Mouse (Mus musculus) CD4-positive naive resting alpha-beta T cell, adult 76 days (primary cell): ENCODE data around the gene Unc5cl. TPM values are rescaled to one million over a fixed set of nuclear protein-coding genes. Genes with fewer than 3 reads are reported as not detected.

Experiments used
- total RNA-seq: library from RNA; stranded (reverse); gene quantifications from one replicate; pipeline ENCODE4 v1.2.4, GENCODE M21; 2023

The Unc5cl gene
- total RNA-seq, result 12.7 TPM

GRCm38 (mm10) chr17:48454688-48455087 is at the start of gene Unc5cl:
Gene Unc5cl (plus strand): TSS chr17:48454901.

GRCm38 (mm10) chr17:48409380-48410298 is 45.1 kb upstream of the Unc5cl start, which contains the start of the genes Nfya and Oard1:
Gene Nfya (minus strand): TSS chr17:48409906.
Gene Oard1 (plus strand): TSS chr17:48410014.

GRCm38 (mm10) chr17:48432158-48432980 is 22.3 kb upstream of the Unc5cl start, which contains the start of gene Apobec2:
Gene Apobec2 (minus strand): TSS chr17:48432930.

GRCm38 (mm10) chr17:48451353-48451675 is 3.4 kb upstream of the Unc5cl start, which contains the start of gene Tspo2:
Gene Tspo2 (minus strand): TSS chr17:48451522.

Other genes starting within 250 kb of the Unc5cl start
- 1.5 TPM for gene Trem1, start 222.1 kb upstream of the Unc5cl start, total RNA-seq
- gene Trem3, start 207.1 kb upstream of the Unc5cl start, total RNA-seq, result not detected
- gene Treml4, start 190.6 kb upstream of the Unc5cl start, total RNA-seq, result 4.2 TPM
- gene Treml2, start 155.4 kb upstream of the Unc5cl start, total RNA-seq, result 87.7 TPM
- gene B430306N03Rik, start 138.8 kb upstream of the Unc5cl start, total RNA-seq, result 4.7 TPM
- gene Trem2, start 108.5 kb upstream of the Unc5cl start, total RNA-seq, result 0.56 TPM
- gene Treml1, start 95.0 kb upstream of the Unc5cl start, total RNA-seq, result 1.2 TPM
- 70.0 TPM for gene Nfya, start 45.0 kb upstream of the Unc5cl start, total RNA-seq
- 23.9 TPM for gene Oard1, start 44.9 kb upstream of the Unc5cl start, total RNA-seq
- gene Apobec2, start 22.0 kb upstream of the Unc5cl start, total RNA-seq, result 0.53 TPM
- 1.4 TPM for gene Tspo2, start 3.4 kb upstream of the Unc5cl start, total RNA-seq